11 mouse cellular contexts compared by ENCODE assay signal in the genomic region with DNA sequence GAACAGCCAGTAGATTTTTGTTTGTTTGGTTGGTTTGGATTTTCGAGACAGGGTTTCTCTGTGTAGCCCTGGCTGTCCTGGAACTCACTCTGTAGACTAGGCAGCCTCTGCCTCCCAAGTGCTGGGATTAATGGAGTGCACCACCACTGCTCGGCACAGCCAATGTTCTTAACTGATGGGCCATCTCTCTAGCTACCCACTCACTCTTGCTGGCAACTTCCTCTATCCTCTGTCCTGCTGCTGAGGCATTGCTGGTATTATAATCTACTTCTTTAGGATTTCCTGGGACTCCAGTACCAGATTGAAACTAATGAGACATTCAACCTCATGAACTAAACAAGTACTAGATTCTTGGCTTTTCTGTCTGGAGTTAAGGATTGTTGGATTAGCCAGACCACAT. TPM values are rescaled to one million over a fixed set of nuclear protein-coding genes. Genes with fewer than 3 reads are reported as not detected.
DNase-seq lines count a peak whose midpoint lies in the region; TF ChIP-seq lines count a peak whose summit lies in the region.
"Had no signal": no experiment of that assay in that cellular context is flagged by ENCODE, and none has a peak within 500 bp of the region (broad histone marks: within the 10 kb centered on the region; RNA-seq: fewer than 3 reads in every experiment).

No protein-coding gene starts in this region.

- no peaks in the 10 kb centered on the region for H3K27me3 ChIP-seq in MEL (ENCODE audit: control insufficient read depth in 1 of 2, insufficient read depth in 2 of 2, low read length in 2 of 2)
- no peaks in the 10 kb centered on the region for H3K27me3 ChIP-seq in kidney, adult 2 months (replicated peaks; ENCODE audit: control insufficient read depth, insufficient read depth, low read length)
- H3K27me3 ChIP-seq: CH12.LX had no signal

- TF ChIP-seq RAD21 in MEL (IDR thresholded peaks at IDR 0.05; ENCODE audit: low read depth, low read length): no peak

- peaks cover 12% of the 10 kb centered on the region for H3K79me2 ChIP-seq in MEL (ENCODE audit: control insufficient read depth, insufficient read depth, low read length, poor library complexity)

- no peak for TF ChIP-seq POLR2A in MEL (IDR thresholded peaks at IDR 0.05; ENCODE audit: control insufficient read depth in 1 of 2, insufficient read depth in 1 of 2, low read depth in 1 of 2, low read length in 2 of 2, poor library complexity in 1 of 2)
- no peak for TF ChIP-seq POLR2A in kidney, adult 2 months (IDR thresholded peaks at IDR 0.05; ENCODE audit: low read depth, low read length)

- no peak overlapping the region for H3K27ac ChIP-seq in MEL (ENCODE audit: control insufficient read depth, low read depth, low read length)
- no peak overlapping the region for H3K27ac ChIP-seq in kidney, adult 2 months (ENCODE audit: insufficient read depth, low read depth, low read length)

- 79% methylated on average over 2 of the region's 2 CpGs for WGBS in kidney, adult 2 months

- TF ChIP-seq EP300 in MEL (IDR thresholded peaks at IDR 0.05; ENCODE audit: low read depth in 1 of 2, low read length in 2 of 2): no peak

- TF ChIP-seq CTCF in MEL (IDR thresholded peaks at IDR 0.05 in 2 of 3, conservative IDR thresholded peaks at IDR 0.05 in 1 of 3; ENCODE audit: control insufficient read depth in 1 of 3, insufficient read depth in 1 of 3, low read depth in 2 of 3, low read length in 3 of 3, poor library complexity in 1 of 3, severe bottlenecking in 1 of 3): no peak
- no peak for TF ChIP-seq CTCF in kidney, adult 2 months (conservative IDR thresholded peaks at IDR 0.05; ENCODE audit: insufficient read depth, insufficient read length, low read depth, low read length)

- H3K9me3 ChIP-seq in MEL (replicated peaks; ENCODE audit: insufficient read depth, low read length): no peaks in the 10 kb centered on the region
- H3K9me3 ChIP-seq: G1E had no signal

- no peak overlapping the region for H3K9ac ChIP-seq in MEL (ENCODE audit: control insufficient read depth, low read depth, low read length, poor library complexity, severe bottlenecking)

- DNase-seq in MEL (ENCODE audit: low read depth, low spot score) (peak; percentile 66), MEL-GATA-1-ER (ENCODE audit: extremely low read depth, low read depth) (peak; percentile 62)
- no peak for DNase-seq in embryo, embryonic 10.5 days (ENCODE audit: low spot score)
- DNase-seq in kidney, adult 2 months: no peak
- DNase-seq: cerebellum, adult 11 months; cerebellum, adult 11-12 months; cerebellum, adult 2 months; cerebellum, adult 8-10 months had no signal

- peaks cover 0 to 4% of the 10 kb centered on the region in 2 experiments; a peak in 2 of 4 replicates for H3K4me1 ChIP-seq in MEL (ENCODE audit: control insufficient read depth in 1 of 2, insufficient read depth in 2 of 2, low read length in 2 of 2)
- H3K4me1 ChIP-seq in kidney, adult 2 months (ENCODE audit: control insufficient read depth, insufficient read depth, low read length): no peaks in the 10 kb centered on the region

- H3K36me3 ChIP-seq in MEL (ENCODE audit: control insufficient read depth in 1 of 2, insufficient read depth in 2 of 2, low read length in 2 of 2): peaks cover 0 to 7% of the 10 kb centered on the region in 2 experiments; a peak in 2 of 4 replicates
- no peaks in the 10 kb centered on the region for H3K36me3 ChIP-seq in kidney, adult 2 months (ENCODE audit: control insufficient read depth, insufficient read depth, low read length)
- H3K36me3 ChIP-seq: G1E had no signal

- no peak overlapping the region for H3K4me3 ChIP-seq in MEL (ENCODE audit: control insufficient read depth in 1 of 2, insufficient read depth in 1 of 2, low read depth in 2 of 2, low read length in 2 of 2)
- H3K4me3 ChIP-seq in kidney, adult 2 months (ENCODE audit: insufficient read depth, low read depth, low read length): no peak overlapping the region

TF ChIP-seq in MEL, 35 proteins besides CTCF, POLR2A, EP300 and RAD21:
- TF ChIP-seq HCFC1 (IDR thresholded peaks at IDR 0.05; ENCODE audit: low read depth, low read length): no peak
- peak; percentile 60; the same call in 1 of the 2 replicates for TF ChIP-seq GATA1 (IDR thresholded peaks at IDR 0.05; ENCODE audit: low read depth, low read length)

RNA-seq across cellular contexts. Expression of gene Ercc6l, which starts 3.6 kb away (rescaled TPM):
- 12.3 and 12.5 TPM in 2 replicates for total RNA-seq in MEL (2012; rRNA removed)
- 10 to 100 TPM; 14.1 to 27.3 TPM for polyA plus RNA-seq in MEL (2012; ENCODE audit: insufficient read depth in 1 of 2, insufficient read length in 2 of 2, low read depth in 1 of 2, low replicate concordance in 2 of 2, missing spikeins in 1 of 2)
- 0.10 and 0.13 TPM in 2 replicates for polyA plus RNA-seq in kidney, adult 2 months (2012; rRNA removed)
- polyA plus RNA-seq: adrenal gland, adult 2 months had no signal

RNA-seq across cellular contexts. Expression of gene Rps4x, which starts 28.7 kb away (rescaled TPM):
- total RNA-seq in MEL (2012; rRNA removed): 2,489 and 2,760 TPM in 2 replicates
- 1,000 to 10,000 TPM in 1 of 2 experiments, not detected in 1; 1,993 TPM for polyA plus RNA-seq in MEL (2012; ENCODE audit: insufficient read depth in 1 of 2, insufficient read length in 2 of 2, low read depth in 1 of 2, low replicate concordance in 2 of 2, missing spikeins in 1 of 2)
- 354 and 511 TPM in 2 replicates for polyA plus RNA-seq in kidney, adult 2 months (2012; rRNA removed)

RNA-seq across cellular contexts. Expression of gene Pin4, which starts 41.3 kb away (rescaled TPM):
- total RNA-seq in MEL (2012; rRNA removed): 120 and 122 TPM in 2 replicates
- polyA plus RNA-seq in MEL (2012; ENCODE audit: insufficient read depth in 1 of 2, insufficient read length in 2 of 2, low read depth in 1 of 2, low replicate concordance in 2 of 2, missing spikeins in 1 of 2): 10 to 100 TPM in 1 of 2 experiments, not detected in 1; 50.6 TPM
- 2.0 and 5.2 TPM in 2 replicates for polyA plus RNA-seq in kidney, adult 2 months (2012; rRNA removed)
- polyA plus RNA-seq: adrenal gland, adult 2 months had no signal

Comparison
In these comparisons a context has a peak if more than half of its experiments do, and no peak if none do; other contexts are left out.
1. DNase-seq: peak in MEL (single experiment) and MEL-GATA-1-ER (single experiment); none in embryo, embryonic 10.5 days (single experiment) and kidney, adult 2 months (single experiment).
2. RNA of gene Ercc6l, which starts 3.6 kb away (polyA plus RNA-seq): 14.1 to 27.3 TPM in MEL; 0.10 to 0.13 TPM in kidney, adult 2 months; every median in the first group is over 10 times any median in the second.